Mouse (Mus musculus) c-Kit-positive CD71-negative TER-119-negative erythroid progenitor cells, embryonic 14.5 days (primary cell): ENCODE measurements at regions not wholly inside any gene's neighbourhood (a gene's known extent, or its start where the extent isn't known, plus 50 kb on each side); places are given as distances from the start of the nearest gene placed in this dataset.
"Not testable (repeated sequence)": the region's sequence is repeated elsewhere in the genome, so short reads cannot be mapped to it uniquely, and the experiment has no call there.

Experiments used
- DNase-seq: peaks from one replicate; pipeline ENCODE4 v3.0.0-alpha.2; 2013; ENCODE audit warnings: low read depth

DNA sequence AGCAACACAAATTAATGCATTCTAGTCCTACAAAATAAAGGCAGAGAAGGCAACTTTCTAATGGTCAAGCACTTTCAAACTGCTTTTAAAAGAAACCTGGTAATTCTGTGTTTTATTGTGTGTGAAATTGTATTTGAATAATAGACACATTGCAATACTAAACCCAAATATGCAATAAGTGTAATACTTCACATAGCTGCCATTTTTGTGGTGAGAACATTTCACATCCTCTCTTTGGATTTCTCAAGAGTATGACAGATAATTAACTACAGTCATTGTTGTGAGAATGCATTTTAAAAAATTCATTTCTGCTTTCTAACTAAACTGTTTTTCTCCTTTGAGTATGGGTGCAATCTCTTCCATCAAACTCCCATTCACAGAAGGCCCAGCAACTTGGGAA, 256.4 kb downstream of the Sema3d start:
- no peak for DNase-seq

DNA sequence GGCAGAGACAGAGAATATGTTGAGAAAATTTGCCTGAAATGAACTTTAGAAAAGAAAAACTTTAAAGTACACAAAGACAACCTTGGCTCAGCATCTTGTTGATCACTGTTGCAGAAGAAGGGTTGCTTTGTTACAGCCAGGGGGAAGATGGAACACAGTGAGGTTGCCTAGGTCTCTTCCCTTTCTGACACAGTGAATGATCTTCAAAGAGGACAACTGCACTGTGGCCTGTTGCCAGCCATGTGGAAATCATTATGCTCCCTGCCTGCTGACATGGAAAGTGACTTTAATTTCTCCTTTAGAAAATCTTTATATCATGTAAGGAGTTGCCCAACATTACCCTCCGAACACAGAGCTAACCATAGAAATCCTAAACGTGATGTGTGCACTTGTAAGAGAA, 263.1 kb downstream of the Sema3d start:
- no peak for DNase-seq

DNA sequence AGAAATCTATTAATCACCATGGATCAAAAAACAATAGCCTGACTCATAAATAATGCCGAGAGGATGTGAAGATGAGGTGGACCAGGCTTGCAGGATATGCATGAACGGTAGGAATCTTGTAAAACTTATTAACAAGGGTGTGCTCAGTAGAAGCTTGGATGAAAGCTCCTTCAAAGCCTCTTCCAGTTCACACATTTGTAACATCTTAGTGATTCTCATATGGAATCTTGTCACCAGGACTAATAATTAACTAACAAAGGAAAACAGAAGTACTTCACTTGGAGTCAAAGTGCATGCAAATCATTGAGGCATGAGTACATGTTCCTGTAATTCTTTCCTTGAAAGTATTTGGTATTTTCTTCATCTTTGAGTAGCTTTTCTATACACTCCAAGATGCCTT, 290.5 kb downstream of the Sema3d start:
- DNase-seq, result no peak

DNA sequence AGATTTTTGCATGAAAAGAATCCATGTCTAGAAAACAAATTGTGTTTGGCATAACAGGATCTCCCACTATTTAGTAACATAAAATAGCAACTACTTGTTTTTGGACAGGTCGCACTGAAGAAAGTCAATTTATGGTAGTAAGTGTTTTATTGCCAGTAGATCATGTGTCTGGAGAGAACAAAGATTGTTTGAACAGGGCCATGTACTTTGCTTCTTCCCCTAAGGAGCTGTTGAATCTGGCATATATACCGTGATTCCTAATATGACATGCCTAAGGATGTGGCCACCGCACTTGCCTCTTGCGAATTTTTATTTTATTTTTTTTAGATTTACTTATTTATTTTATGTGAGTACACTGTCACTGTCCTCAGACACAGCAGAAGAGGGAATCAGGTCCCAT, 290.9 kb downstream of the Sema3d start:
- no peak for DNase-seq

DNA sequence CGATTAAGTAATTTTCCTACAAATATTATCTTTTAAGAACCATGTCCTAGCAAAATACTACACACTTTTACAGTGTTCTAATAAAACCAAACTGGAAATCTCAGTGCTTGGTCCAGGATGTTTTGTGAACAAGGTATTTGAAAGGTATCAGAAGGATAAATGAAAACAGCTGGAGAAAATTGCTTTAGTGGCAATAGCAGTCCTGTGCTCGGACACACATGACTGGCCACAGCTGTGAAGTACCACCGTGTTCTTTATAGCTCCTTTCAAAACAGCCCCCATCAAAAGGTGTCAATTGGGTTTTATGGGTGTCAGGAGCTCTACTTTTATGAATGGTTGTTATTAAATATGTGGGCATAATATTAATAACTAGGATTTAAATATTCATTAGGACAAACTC, 293.5 kb downstream of the Sema3d start:
- DNase-seq, result no peak

DNA sequence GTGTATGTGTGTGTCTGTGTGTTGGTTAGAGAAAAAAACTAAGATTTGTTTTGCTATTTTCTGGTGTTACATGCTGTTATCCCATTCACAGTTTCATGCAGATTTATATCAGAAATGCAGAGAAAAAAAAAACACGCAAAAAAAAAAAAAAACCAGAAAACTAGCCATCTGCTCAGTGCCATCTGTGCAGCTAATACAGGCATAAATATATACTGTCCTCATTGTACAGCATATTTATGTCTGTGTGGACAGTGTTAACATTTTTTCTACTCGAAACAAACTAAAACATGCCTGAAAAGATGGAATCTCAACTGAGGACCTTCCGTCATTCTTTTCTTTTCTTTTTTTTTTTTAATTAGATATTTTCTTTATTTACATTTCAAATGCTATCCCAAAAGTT, 331.7 kb downstream of the Sema3d start:
- no peak for DNase-seq

DNA sequence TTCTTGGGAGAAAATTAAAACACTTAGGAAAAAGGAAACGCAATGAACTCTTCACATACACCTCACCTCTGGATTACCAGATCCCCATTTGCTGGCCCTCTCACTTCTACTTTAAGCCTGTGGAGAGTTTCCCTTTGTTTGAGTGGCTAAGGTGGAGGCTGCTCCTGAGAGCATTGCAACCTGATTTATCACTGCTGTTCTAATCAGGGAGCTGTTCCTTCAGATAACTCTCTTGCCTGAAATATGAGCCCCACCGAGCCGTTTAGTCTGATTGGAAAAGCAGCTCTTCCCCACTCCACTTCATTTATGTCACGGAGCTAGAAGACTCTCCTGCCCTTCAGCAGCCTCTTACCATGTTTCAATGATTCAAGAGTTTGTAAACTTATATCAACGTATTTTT, 368.3 kb downstream of the Sema3d start:
- DNase-seq, result no peak

DNA sequence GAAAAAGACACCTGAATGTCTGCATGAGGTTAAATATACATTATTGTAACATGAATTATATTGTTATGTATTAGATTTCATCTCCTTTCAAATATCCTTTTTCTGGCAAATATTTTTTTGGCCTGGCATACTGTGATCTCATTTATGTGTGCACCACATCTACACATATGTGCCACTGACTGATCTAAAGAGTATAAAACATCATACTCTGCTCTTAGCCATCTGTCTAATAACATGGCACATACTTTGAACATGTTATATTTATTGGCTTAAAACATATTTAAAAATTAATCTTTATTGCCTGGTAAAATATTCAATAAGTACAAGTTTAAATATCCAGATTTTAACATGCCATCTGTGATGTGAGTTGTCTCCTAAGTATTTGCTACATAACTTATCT, 365.6 kb upstream of the Sema3a start:
- DNase-seq, result no peak

DNA sequence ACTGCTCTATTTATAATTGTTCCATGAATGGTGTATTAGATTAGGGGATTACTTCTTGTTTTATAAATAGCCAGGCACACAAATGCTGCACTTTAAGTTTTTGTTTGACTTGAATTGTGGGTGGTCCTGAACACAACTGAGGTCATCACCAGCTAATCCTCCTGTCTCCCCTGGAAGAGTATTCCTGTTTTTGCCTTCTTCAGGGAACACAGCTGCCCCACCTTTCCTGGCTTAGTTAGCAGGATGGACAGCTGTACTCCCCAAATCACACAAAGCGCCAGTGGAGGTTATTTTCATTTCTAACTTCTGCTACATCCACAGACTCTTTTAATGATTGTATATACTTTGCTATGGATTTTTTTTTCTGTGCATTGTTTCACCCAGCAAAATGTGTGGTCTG, 357.8 kb upstream of the Sema3a start:
- DNase-seq, result no peak

DNA sequence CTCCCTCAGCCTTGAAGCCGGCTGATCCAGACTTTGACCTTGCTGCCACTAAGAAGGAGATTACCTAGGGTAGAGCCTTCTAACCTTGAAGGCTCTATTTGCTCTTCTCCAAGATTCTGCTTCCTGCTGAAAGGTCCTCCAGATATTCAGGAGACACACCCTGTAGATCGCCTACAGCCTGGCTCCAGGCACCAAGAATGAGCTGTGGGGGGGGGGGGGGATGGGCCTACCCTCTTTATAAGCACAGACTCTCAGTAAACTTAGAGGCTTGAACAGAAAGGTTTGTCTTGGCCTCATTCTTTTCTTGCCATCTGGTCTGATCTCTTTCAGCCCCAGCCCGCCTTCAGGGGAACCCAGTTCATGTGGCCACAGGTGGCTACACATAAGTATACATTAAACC, 342.5 kb upstream of the Sema3a start:
- no peak for DNase-seq

DNA sequence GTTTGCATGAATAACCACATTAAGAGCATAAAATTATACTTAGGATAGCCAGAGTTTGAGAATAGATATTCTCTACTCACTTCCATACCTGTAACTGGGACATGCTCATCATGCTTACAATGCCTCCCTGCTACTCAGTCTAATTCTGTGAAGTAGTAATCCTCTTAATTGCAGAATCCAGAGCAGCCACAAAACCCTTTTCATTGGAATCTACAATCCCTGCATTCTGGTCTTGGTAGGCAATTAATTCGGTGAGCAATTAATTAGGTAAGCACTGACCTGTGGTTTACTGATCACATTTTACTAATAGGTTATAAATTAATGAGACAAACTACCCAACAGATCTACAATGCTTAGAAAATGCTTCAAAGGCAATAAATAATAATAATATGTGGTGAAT, 316.5 kb upstream of the Sema3a start:
- DNase-seq, result no peak

DNA sequence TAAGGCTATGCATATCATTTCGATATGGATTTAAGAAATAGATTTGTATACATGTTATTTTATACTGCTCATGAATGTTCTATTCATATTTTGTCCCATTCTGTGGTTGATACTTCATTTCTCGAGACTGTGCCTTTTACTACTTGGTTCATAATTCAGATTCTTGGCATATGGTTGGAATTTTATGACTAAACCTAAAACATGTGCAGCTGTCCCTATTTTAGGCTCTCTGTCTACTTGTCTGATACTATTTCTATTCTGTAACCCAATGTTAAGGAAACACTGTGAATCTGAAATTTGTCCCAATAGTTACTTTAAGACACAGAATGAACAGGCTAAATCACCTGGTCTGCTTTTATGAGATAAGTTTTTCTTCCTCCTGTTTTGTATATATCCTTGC, 315.3 kb upstream of the Sema3a start:
- DNase-seq, result no peak

DNA sequence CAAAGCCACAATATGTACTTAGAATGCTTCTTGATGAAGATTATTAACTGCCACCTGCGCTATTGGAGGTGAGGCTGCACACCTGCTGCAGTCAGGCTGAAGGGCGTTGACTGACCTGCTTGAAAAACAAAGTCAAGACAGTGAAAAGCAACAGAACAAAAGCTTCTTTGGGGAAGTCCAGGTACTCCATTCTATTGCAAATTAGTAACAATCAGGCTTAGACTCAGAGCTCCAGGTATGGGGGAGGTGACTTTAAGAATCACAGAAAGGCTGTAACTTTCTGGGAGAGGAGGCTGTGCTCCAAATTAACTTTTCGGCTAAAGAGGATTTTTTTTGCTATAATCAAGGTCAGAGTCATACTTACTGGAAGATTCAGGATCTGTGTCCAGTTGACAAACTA, 278.0 kb upstream of the Sema3a start:
- not testable (repeated sequence) for DNase-seq

DNA sequence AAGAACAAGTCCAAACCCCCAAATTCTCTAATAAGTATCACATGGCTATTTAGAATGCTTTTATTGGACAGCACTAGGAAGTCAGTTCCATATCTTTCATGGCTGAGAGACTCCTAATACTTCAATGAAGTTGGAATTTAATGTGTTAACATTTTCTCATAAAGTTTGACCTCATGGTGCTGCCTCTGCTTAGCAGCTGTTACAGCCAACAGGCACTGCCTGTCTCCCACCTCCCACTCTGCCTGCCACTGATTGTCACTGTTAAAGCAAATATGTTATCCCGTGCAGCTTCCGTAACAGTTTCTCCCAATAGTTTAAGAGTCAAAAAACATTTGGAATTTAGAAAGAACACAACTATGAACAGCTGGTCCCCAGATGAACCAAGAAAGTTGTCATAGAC, 268.3 kb upstream of the Sema3a start:
- DNase-seq, result no peak

DNA sequence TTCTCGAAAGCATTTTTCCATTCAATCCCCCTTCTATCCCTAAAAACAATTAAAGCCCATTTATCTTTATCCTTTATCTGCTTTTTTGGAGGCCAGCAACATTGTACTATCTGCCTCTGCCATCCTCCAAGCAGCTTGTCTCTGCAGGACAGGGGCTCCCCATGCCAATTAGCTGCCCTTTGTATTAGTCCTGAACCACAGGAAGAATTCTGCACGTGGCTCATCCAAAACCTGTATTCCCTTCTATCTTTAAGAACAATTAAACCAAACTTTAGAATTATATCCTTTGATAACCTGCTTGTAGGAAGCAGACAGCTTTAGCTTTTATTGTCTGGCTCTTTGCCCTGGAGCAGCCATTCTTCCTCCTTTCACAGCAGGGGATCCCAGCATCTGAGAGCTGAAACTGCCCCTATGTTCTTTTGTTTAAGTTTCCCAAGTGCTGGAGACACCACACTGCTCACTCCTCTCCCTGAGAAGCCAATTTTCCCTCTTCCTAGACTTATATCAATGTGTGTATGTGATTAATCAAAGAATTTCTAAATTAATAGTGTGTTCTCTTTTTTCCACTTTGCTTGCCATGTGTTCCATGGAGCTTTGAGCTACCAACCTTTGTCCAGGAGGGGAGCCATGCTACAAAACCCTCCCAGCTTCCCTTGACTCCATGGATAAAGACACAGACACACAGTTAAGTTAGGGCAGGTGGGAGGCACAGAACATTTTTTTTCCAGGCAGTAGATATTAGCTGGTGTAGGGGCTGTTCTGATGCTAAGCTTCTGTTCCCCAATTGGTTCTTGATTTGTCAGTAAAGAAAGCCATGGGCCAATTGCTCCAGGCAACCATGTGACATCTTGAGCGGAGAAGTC, 256.6 kb upstream of the Sema3a start:
- no peak for DNase-seq

DNA sequence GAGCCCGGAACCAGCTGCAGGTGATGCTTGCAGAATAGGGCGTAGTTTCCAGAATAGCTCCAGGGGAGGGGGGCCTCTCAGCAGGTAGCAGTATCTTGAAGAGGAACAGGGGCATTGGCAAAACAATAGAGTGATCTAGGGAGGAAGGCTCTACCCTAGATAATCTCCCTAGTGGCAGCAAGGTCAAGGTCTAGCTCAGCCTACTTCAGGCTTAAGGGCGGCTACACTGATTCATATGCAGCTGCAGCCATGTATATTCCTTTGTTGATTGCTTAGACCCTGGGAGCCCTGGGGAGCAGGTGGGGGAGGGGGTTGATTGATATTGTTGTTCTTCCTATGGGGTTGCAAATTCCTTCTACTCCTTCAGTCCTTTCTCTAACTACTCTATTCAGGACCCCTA, 252.3 kb upstream of the Sema3a start:
- DNase-seq, result no peak

DNA sequence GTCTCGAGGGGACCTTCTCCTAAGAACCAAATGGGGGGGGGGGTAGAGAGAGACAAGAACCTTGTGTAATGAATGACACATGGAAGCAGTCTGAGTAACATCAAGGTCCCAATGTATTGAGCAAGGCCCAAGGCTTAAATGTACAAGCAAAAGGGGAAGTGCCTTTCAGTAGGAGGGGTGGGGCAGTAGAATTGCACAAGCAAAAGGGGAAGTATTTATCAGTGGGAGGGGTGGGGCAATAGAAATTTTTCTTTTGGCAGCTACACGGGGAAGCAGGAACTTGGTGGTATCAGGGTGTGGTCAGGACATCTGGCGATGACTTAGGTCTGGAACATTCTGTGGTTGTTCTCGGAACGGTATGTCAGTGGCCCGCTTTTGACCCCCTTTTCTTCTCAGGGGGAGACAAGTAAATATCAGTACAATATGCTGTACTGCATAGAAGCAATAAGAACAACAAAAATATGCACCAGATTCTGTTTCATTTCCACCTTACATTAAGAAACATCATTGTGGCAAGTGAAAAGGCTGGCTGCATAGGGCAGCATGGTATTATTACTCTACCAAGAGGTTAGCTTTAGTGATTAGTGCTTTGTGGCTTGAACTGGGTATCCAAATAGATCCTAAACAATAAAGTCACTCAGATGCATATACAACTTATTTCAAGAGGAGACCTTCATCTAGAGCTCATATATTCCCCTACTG, 247.5 kb upstream of the Sema3a start:
- DNase-seq, result peak; percentile 13

DNA sequence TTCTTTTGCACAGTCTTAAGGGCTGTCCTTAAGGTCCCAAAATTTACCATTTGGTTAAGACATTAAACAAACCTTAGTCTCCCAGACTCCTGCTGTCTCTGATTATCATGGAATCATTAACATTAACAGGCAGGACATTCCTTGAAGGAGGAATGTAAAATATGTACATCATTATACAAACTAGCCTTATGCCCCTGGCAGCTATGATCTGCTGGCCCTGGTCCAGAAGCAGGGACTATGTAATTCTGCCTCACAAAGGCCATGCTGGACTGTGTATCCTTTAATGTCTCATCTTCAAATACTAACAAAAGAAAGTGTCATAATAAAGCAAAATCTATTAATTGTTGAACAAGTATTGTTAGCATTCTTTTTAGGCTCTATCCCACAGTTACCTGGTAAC, 232.9 kb upstream of the Sema3a start:
- no peak for DNase-seq

DNA sequence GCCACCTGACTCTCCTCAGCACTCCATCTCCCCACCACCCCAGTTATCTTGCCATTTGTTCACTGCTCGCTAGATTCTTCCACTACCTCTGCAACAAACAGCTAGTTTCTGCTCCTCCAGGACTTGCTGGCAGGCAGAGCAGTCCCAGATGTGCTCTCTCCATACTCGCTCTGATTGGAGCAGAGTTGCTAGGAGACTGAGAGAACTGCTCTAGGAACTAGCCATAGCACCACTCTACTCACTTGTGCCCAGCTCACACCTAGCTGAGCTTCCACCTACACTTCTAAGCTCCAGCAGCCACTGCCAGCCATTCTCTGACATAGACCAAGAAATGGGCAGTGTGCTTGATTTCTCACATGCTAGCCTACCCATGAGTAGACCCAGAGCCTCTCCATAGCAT, 230.6 kb upstream of the Sema3a start:
- no peak for DNase-seq

DNA sequence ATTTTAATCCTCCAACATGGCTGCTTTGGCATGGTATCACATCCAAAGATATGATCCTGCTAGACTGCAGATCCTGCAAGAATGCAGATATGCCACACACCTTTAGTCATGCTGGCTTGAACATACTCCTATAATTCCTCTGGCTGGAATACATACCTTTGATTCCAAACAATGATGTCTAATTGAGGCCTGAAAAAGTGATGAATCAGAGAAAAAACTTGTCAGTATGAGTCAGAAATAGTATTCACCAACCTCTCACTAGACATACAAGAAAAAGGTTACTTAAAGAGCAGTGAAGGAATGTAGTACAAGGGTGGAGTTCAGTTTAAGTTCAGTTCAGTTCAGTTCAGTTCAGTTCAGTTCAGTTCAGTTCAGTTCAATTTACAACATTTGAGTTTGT, 214.5 kb upstream of the Sema3a start:
- no peak for DNase-seq

DNA sequence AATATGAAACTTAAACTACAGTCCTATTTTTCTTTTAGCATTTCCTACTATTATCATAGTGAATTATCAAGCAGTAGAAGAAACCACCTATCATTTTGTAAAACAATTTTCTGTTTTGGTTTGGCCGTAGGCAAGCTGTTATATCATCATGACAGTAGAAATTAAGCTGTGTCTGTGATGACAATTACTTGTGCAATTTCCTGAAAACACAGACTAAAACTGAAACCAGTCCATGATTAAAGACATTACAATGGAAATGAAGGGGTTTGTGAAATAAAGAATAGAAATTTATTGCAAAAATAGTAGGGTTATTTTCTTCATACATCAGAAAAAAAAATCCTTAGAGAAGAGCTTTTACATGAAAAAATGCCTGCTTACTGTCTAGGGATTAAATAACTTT, 210.8 kb upstream of the Sema3a start:
- DNase-seq, result no peak

DNA sequence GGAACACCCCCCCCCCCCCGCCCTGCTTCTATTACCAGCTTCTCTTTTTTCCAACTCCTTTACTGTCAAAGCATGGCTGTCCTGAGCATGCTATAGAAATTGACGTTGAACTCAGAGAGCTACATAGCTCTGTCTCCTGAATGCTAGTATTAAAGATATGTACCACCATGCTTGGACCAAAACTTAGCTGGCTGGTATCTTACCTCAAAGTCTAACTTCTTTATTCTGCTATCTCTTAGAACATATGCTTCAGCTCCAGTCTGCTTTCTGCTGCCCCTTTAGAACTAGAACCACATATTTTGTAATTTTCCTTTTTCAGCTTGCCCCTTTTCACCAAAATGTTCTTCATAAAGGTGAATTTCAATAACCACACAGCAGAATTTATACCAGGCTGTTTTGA, 205.9 kb upstream of the Sema3a start:
- no peak for DNase-seq

DNA sequence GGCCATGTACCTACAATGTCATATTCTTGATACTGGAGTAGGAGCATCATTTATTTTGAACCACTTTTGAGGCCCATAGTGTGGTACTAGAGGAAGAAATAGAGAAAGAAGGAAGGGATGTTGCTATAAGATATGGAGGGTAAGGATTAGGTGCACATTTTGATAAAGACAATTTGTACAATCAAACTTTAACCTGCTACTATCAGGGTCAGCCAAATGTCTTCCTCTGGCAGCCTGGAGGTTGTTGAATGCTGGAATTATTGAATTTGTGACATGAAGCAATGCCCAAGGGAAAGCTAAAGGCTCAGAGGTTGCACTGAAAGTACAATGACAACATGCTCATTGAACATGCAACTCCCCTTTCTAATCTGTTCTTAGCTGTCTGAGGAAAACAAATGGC, 202.3 kb upstream of the Sema3a start:
- no peak for DNase-seq

DNA sequence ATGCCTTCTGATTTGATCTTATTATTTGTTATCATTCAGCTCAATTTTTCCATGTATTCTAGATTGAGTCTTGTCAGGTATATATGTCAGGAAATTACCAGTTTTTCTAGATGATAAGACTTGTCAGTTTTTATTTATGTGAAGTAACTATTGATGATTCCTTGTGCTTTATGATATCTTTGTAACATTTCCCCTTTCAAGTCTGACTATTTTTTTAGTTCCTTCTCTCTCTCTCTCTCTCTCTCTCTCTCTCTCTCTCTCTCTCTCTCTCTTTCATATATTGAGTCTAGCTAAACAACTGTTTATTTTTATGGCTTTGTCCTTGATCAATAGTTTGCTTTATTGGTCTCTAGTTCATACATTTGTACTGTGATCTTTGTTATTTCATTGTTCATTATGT, 199.7 kb upstream of the Sema3a start:
- no peak for DNase-seq
